Mouse (Mus musculus) right cerebral cortex, postnatal 10 days (tissue): Measurements from ENCODE around the gene Mrpl32.

Experiments used
- DNase-seq, 2 experiments: peaks; one replicate each; pipeline ENCODE4 v3.0.0; 2021; ENCODE audit warnings: low spot score in 2 of 2

The Mrpl32 gene

DNA sequence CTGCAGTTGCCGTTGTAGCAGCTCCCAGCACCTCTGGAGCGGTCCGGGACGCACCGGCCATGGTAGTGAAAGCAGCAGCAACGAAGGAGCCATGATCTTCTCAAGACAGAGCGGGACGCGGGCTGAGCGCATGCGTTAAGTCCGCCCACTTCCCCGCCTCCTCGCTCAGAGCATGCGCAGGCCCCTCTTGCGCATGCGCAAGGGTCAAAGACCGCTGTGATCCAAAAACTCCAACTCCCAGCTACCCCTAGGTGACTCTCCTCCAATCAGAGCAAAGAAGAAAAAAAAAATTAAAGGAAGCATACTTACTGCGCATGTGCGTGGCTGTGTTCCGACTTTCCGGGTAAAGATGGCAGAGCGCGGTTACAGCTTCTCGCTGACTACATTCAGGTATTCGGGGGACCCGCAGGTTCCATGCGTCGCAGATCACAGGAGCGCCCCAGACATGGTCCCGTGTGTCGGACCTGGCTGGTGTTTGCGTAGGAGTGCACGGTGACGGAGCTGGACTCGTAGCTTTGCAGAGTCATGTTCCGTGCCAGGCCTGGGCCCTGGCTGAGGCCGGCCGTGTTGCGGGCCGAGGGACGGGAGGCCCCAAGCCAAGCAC lies at the start of gene Mrpl32, which contains the start of gene Psma2:
Mrpl32 (minus strand) TSS at position 240 of the 604 bp plus-strand sequence.
Psma2 (plus strand) TSS at position 315 of the 604 bp plus-strand sequence.
- peak; percentile 98 to 99 for DNase-seq

DNA sequence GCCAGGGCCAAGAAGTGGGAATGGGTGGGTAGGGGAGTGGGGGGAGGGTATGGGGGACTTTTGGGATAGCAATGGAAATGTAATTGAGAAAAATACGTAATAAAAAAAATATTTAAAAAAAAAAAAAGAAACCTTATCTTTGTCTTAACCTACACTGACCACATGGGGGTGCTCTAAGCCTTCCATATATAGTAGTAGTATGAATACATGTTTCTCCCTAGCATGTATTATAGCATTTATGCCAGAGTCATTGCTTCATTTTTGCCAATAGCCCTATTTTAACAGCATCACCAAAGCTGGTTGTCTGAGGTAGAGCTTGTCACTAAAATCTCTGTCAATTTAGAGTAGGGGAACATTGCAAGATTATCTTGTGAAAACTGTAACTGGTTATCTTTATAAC lies 36.3 kb upstream of the Mrpl32 start:
- DNase-seq: no peak

DNA sequence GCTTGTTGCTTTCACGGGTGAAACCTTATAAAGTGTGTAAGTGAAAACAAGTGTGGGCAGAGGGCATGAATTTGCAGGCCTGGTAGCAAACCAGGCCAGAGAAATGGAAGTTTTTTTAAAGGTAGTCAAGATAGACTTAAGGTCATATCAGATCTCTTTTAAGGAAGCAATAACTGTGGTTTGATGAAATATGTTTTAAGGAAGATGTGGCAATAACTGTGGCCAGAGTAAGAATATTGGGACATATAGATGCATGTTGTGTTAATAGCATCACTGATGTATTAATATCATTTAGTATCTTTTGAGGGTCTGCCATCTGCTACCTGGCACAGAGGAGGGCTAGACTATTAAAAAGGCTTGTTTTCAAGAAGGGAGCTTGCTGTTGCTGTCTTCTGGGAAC lies 27.0 kb upstream of the Mrpl32 start:
- no peak for DNase-seq

DNA sequence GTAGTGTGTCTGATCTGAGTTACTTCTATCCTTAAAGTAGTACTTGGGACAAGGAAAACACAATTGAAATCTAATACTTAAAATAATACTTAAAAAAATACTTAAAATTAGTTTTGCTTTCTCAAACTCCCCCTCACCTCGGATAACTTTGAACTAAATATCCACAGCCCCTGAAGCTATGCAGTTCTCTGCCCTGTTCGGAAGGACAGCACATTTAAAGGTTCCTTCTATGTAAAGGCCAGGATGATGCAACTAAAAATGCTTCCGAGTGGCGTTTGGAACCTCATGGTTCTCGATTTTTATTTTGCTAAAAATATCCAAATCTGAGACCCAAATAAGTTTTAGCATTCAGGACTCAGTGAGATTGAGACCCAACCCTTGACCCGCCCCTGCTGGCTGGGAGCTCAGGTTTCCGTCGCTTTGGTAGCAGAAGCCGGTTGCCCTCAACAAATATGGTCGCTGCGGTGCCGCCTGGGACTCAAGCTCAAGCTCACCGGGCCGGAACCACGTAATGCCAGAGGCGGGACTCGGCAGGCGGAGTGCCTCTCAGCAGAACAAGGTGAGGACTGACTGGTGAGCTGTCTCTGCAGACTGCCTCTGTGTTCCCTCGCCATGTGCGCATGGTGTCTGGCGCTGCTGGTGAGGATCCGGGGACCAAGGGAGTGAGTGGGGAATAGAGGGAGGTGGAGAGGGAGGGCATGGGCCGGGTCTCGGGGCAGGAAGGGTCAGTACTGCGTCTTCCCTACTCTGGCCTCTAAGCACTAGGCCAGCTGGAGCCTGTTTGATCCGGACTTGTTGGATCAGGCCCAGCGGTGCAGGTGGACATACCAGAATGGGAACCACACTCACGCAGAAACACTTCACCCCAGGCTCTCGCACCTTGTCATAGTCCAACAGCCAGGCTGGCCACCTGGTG lies 17.0 kb upstream of the Mrpl32 start, which contains the start of gene AW209491:
AW209491 (plus strand) TSS at position 429 of the 916 bp plus-strand sequence.
- peak; percentile 97 to 98 for DNase-seq

DNA sequence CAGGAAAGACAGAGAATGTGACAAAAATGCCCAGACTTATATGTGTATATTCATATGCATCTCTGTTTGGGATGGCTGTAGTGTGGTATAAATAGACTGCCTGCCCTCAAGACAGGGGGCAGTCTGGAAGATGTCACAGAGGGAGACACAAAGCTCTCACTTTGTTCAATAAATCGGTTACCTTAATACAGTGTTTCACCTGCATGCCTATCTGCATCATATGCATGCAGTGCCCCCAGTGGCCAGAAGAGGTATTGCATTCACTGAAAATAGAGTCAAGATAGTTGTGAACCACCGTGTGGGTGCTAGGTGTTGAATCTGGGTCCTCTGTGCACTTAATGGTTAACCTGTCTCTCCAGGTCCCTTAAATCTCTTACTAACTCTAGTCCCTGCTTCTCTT lies 5.8 kb upstream of the Mrpl32 start:
- DNase-seq: peak; percentile 71 to 73

DNA sequence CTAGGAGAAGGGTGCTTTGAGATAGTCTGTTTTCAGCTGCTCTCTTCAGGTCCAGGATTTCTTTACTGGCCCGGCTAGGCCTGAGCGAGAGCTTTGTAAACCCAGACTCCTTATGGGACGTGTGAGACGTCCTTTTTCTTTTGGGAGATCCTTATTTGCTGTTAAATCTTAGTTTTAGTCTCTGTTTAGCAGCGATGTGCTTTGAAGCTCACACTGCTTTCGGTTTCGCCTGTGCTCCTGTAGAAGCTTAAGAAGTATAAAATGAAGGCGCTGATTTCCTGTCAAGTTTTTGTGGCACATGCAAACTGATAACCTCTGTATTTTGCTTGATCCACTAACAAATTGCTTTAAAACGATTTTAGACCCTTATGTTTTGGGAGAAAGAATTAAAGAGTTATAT lies 588 bp upstream of the Mrpl32 start:
- no peak for DNase-seq

DNA sequence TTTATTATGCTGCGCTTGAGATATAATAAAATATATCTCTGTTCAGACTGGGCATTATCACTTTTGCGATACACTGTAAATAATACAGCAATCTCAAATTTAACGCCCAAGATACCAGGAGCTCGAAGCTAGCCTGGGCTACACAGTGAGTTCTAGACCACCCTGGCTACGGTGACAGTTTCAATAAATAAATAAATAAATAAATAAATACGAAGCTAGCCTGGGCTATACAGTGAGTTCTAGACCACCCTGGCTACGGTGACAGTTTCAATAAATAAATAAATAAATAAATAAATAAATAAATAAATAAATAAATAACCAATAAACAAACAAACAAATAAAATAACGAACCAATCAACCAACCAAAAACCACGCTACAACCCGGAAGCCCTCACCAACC lies 502 bp downstream of the Mrpl32 start:
- DNase-seq: no peak

DNA sequence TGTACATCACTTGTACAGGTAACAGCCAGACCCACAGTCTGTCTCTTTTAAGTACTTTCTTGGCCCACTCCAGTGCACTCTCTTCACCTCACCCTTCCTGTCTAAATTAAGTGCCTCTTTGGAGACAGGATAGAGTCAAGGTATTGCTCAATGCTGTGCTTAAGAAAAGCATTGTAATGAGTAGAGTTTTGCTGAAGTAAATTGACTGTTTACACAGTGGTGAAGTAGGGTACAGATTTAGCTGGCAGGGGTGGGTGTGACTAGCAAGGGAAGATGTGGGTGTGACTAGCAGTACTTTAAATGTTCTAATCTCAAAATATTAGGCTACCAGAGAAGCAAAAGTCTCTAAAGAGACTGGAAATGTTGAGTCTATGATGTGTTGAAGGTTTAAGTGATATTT lies 5.3 kb downstream of the Mrpl32 start:
- no peak for DNase-seq

DNA sequence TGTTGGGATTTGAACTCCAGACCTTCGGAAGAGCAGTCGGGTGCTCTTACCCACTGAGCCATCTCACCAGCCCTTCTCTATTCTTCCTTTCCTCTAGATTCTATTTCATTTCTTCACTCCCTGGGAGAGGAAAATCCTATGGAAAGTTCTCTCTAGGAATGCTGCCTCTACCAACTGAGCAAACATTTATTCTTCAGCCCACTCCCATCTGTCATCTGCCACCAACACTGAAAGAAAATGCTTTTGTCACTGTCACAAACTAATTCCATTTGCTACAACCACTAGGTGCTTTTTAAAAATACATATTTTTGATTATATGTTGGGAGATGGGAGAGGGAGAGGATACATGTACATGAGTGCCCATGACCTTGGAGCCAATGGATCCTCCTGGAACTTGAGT lies 10.2 kb downstream of the Mrpl32 start:
- DNase-seq: no peak

DNA sequence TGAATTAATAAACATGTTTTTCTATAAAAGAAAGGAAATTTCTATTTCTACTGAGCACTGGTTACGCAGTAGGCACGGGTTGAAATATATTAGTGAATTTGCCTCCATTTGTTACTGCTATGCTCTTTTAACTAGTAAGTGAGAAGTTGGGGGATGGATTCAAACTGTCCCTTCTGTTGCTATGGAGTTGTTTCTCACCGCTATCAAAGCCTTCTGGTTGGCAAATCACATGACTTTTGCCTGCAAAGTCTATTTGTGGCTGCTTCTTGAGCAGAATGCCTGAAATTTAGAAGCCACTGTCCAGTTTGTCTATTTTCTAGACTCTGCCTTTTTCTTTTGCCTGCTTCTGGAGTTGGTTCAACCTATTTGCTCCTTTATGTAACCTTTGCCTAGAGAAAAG lies 32.6 kb downstream of the Mrpl32 start:
- no peak for DNase-seq

DNA sequence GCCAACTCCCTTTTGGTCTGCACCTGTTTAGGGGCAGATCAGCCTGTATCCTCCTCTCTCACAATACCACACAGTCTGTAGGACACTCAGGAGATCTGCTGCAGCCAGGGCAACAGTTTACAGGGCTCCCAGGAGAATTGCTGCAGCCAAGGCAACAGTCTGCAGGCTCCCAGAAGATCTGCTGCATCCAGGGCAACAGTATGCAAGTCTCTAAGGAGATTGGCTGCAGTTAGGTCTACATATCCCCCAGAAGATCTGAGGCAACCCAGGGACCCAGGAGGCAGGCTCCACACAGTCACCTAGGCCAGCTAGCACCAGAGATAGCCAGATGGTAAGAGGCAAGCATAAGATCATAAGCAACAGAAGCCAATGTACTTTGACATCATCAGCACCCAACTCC lies 38.8 kb downstream of the Mrpl32 start:
- DNase-seq: no peak

DNA sequence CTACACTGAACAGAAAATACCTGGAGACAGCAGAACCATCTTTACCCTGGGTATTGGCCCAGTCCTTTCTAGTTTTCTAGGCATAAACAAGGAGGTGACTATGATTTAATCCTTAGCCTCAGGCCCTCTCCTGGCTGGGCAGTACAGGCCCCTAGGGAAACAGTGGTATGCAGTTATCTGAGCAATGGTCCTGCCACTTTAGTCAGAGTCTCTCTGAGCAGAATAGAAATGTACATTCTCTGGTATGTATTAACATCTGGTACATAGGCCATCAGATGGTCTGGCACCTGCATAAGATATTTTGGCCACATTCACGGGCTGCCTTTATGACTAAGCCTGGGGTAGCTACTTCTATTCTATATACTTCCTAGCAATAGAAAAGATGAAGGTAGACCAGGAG lies 51.6 kb downstream of the Mrpl32 start:
- no peak for DNase-seq
